Mouse (Mus musculus): ENCODE measurements around the gene Fyb.

DNA sequence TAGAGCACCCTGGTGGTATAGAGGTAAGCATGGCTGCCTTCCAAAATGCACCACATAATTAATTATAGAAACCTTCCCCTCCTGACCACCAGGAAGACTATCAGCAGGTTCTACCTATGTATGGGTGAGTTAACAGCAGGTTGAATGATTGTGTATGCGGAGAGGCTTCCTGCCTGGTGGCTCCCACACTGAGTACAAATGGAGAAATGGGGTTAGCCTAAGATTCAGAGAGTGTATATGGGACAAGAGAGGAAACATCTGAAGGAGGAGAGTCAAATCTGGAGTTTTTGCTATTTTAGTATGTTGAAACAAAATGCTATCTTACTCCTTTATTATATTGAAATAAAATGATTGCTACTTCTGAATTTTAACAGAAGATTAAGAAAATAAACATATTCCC is 5.1 kb upstream of the Fyb start:
- TF ChIP-seq POLR2A (IDR thresholded peaks at IDR 0.05; ENCODE audit: insufficient read depth, low read length), result no peak
- no peak for TF ChIP-seq EP300 (IDR thresholded peaks at IDR 0.05; ENCODE audit: insufficient read depth, low read depth, low read length)

Data from ES-Bruce4 (cell line).